Mouse (Mus musculus): ENCODE measurements around the gene Eif5a. TPM values are rescaled to one million over a fixed set of nuclear protein-coding genes. Genes with fewer than 3 reads are reported as not detected.

The Eif5a gene
- polyA plus RNA-seq, 1 experiment from 2014 or later = 2,006 TPM

DNA sequence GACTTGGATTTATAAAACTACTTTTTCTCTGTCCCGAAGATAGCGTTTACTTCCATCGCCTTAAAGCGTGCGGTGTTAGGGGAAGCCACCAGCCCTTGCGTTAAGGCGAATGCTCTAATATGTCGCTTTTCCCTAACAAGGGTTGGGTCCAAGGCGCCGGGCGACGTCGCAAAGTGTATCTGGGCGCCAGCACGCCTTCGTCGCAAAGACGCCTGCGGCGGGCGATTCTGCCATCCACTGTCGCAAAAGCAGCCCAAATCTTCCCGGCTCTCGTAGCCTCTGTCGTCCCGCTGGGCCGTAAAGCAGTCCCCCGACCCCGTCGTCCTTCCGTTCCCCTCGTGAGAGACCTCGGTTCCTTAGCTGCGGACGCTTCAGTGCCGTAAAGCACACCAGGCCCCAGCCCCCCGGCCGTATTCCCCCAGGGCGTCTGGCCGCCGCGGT is 20.3 kb downstream of the Eif5a start:
- H3K9me3 ChIP-seq (ENCODE audit: low read depth, low read length) = no peaks in the 10 kb centered on the region
- peak overlapping the region; percentile 98 for H3K27ac ChIP-seq (ENCODE audit: low read depth)
- no peaks in the 10 kb centered on the region for H3K27me3 ChIP-seq (ENCODE audit: insufficient read depth, low read length)
- ATAC-seq (ENCODE audit: insufficient read depth) (peak; percentile 79), DNase-seq (peak; percentile 99)
- under 1% methylated on average over 42 of the region's 42 CpGs for WGBS
- peak overlapping the region; percentile 89 for H3K9ac ChIP-seq
- 0 out of 2 replicates have a peak, but pooled peaks cover 5% of the 10 kb centered on the region for H3K4me1 ChIP-seq (ENCODE audit: insufficient read depth)
- no peak for TF ChIP-seq CTCF (IDR thresholded peaks at IDR 0.05; ENCODE audit: low read depth)
- H3K36me3 ChIP-seq (ENCODE audit: insufficient read depth) = peaks cover 30% of the 10 kb centered on the region
- H3K4me3 ChIP-seq (ENCODE audit: low read depth, low read length) = peak overlapping the region; percentile 84
- peak overlapping the region; percentile 99 for H3K4me2 ChIP-seq

DNA sequence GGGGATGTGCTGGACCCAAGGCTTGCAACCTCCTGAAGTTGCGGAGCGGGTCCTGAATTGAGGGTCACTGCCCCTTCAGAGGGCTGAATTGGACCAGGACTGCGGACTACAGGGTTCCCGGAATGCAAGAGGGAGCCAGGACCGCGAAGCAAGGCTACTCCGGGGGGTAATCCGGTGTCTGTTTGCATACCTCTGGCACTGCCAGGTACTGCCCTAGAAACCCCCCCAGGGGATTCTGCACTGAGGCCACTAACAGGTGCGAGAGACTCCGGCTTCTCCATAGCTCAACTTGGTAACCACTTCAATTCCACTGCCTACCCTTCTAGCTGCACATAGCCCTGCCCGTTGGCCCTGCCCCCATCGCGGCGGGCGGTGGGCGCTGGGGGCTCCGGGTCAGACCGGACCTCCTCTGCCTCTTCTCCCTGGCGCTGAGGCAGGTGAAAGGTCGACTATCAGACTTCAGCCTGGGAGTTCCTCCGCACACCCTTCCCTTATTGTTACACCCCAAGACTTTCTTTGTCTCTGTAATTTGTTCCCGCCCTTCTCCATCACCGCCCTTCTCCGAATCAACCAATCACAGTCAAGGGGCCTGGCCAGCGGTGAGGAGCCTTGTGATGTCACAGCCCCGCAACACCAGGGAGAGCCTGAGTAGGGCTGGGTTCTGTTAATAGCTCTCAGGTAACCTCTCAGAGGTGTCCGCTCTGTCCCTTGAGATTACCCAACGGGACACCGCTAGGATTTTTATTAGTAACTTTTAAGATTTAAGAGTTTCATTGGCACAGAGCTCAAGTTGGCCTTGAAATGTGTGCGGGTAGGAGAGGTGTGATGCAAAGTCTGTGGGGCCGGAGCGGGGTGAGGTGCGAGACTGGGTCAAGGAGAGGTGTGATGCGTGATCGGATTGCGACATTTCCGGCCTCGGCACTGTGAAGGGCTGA is 21.0 kb downstream of the Eif5a start, which contains the start of the genes 2810408A11Rik and Neurl4:
TSS of gene 2810408A11Rik (minus strand) at position 517 of the 935 bp plus-strand sequence.
TSS of gene Neurl4 (plus strand) at position 602 of the 935 bp plus-strand sequence.
- Histone ChIP-seq H3K27ac (ENCODE audit: low read depth) (peak within 1 kb of the TSS; percentile 98), H3K4me2 (peak within 1 kb of the TSS; percentile 99), H3K4me1 (ENCODE audit: insufficient read depth) (0 out of 2 replicates have a peak, but pooled peaks cover 5% of the 10 kb centered on the region), H3K9ac (peak within 1 kb of the TSS; percentile 89), H3K4me3 (ENCODE audit: low read depth, low read length) (peak within 1 kb of the TSS; percentile 84), H3K9me3 (ENCODE audit: low read depth, low read length) (no peaks in the 10 kb centered on the region), H3K36me3 (ENCODE audit: insufficient read depth) (peaks cover 23% of the 10 kb centered on the region), H3K27me3 (ENCODE audit: insufficient read depth, low read length) (no peaks in the 10 kb centered on the region)
- no peak for TF ChIP-seq CTCF (IDR thresholded peaks at IDR 0.05; ENCODE audit: low read depth)
- DNase-seq (peak; percentile 96), ATAC-seq (ENCODE audit: insufficient read depth) (peak; percentile 93)
- WGBS = under 1% methylated on average over 38 of the region's 38 CpGs

DNA sequence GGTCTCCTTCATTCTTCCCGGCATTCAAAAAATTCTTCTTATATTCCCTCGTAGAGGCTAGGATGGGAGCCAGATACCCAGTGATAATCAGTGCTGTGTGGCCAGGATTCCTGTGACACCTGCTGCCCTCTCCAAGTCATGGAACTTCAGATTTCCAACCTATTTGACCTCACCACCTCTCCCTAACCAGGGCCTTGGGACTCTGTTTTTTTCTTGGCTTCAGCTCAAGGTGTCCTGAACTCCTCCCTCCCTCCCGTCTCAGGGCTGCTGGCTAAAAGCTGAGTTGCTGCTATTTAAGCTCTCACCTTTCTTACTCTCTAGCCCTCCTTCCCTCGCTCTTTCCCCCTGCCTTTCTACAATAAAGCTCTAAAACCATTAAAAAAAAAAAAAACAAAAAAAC is 21.9 kb downstream of the Eif5a start:
- no peak for ATAC-seq (ENCODE audit: insufficient read depth)
- TF ChIP-seq CTCF (IDR thresholded peaks at IDR 0.05; ENCODE audit: low read depth) = no peak
- peak; percentile 47 for DNase-seq
- WGBS = 16% methylated on average over 4 of the region's 4 CpGs
- Histone ChIP-seq H3K9ac (peak overlapping the region; percentile 89), H3K4me3 (ENCODE audit: low read depth, low read length) (peak overlapping the region; percentile 84), H3K27me3 (ENCODE audit: insufficient read depth, low read length) (no peaks in the 10 kb centered on the region), H3K36me3 (ENCODE audit: insufficient read depth) (peaks cover 15% of the 10 kb centered on the region), H3K27ac (ENCODE audit: low read depth) (peak overlapping the region; percentile 12; the same call in 1 of the 2 replicates), H3K4me1 (ENCODE audit: insufficient read depth) (0 out of 2 replicates have a peak, but pooled peaks cover 5% of the 10 kb centered on the region), H3K4me2 (peak overlapping the region; percentile 99), H3K9me3 (ENCODE audit: low read depth, low read length) (no peaks in the 10 kb centered on the region)

DNA sequence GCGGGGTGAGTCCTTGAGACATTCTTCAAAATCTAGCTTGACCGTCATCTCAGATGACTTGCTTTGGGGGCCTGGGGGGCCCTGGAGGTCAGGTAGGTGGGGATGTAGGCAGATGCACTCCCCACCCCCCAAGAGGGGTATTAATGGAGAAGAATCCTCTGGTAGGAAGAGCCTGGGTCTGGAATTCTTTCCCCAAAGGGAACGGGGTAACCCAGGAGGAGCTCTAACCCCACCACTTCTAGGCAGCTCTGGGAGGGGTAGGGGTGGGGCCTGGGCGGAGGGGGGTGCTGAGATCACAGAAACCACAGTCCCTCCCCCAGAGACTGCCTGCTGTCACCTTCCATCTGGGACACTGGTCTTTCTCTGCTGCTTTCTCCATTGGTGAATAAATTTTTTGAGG is 26.5 kb downstream of the Eif5a start, which contains the start of gene Acap1:
TSS of gene Acap1 (minus strand) at position 249 of the 400 bp plus-strand sequence.
- Histone ChIP-seq H3K4me3 (ENCODE audit: low read depth, low read length) (no peak within 1 kb of the TSS), H3K9ac (no peak within 1 kb of the TSS), H3K36me3 (ENCODE audit: insufficient read depth) (no peaks in the 10 kb centered on the region), H3K4me1 (ENCODE audit: insufficient read depth) (0 out of 2 replicates have a peak, but pooled peaks cover 8% of the 10 kb centered on the region), H3K27ac (ENCODE audit: low read depth) (no peak within 1 kb of the TSS), H3K4me2 (no peak within 1 kb of the TSS), H3K27me3 (ENCODE audit: insufficient read depth, low read length) (no peaks in the 10 kb centered on the region), H3K9me3 (ENCODE audit: low read depth, low read length) (no peaks in the 10 kb centered on the region)
- WGBS = 60% methylated on average over 4 of the region's 4 CpGs
- no peak for TF ChIP-seq CTCF (IDR thresholded peaks at IDR 0.05; ENCODE audit: low read depth)
- ATAC-seq (ENCODE audit: insufficient read depth) (no peak), DNase-seq (no peak)

DNA sequence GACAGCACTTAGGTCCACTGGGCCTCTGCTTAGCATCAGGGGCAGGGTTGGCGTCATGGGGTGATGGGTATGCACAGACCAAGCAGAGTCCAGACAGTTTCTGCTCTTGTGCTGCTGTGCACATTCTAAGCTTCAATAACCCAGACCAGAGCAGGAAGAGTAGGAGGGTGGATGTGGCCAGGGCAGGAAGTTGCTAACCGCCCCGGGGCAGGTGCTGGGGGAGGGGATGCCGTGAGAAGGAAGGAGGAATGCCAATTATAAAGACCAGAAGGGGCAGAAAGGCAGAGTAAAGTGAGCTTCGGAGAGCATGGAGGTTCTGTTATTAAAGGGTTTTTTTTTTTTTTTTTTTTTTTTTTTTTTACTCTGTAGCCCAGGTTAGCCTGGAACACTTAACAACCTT is 27.1 kb downstream of the Eif5a start:
- Histone ChIP-seq H3K4me2 (no peak overlapping the region), H3K4me1 (ENCODE audit: insufficient read depth) (0 out of 2 replicates have a peak, but pooled peaks cover 5% of the 10 kb centered on the region), H3K9ac (no peak overlapping the region), H3K27ac (ENCODE audit: low read depth) (no peak overlapping the region), H3K36me3 (ENCODE audit: insufficient read depth) (no peaks in the 10 kb centered on the region), H3K4me3 (ENCODE audit: low read depth, low read length) (no peak overlapping the region), H3K9me3 (ENCODE audit: low read depth, low read length) (no peaks in the 10 kb centered on the region), H3K27me3 (ENCODE audit: insufficient read depth, low read length) (no peaks in the 10 kb centered on the region)
- ATAC-seq (ENCODE audit: insufficient read depth) (no peak), DNase-seq (no peak)
- 75% methylated on average over 5 of the region's 5 CpGs for WGBS
- TF ChIP-seq CTCF (IDR thresholded peaks at IDR 0.05; ENCODE audit: low read depth) = no peak

DNA sequence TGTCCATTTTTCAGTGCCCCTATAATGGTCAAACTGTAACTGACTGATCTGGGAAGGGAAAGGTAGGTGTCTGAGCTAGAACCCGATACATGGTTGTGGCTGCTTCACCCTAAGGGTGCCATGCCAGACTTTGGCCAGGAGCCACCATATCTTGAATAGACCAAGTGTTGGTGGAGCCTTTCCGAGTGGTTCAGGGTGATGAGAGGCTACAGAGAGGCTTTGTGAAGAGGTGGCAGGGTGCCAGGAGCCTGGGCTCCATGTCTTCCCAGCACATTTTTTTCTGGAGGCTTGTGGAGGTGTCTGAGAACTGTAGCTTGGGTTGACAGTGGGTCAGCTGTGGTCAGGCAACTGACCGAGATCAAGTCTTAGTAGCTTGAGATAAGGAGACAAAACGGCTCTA is 30.3 kb downstream of the Eif5a start:
- peak; percentile 48 for DNase-seq
- Histone ChIP-seq H3K36me3 (ENCODE audit: insufficient read depth) (no peaks in the 10 kb centered on the region), H3K4me2 (no peak overlapping the region), H3K9ac (no peak overlapping the region), H3K27ac (ENCODE audit: low read depth) (no peak overlapping the region), H3K4me1 (ENCODE audit: insufficient read depth) (0 out of 2 replicates have a peak, but pooled peaks cover 4% of the 10 kb centered on the region), H3K27me3 (ENCODE audit: insufficient read depth, low read length) (no peaks in the 10 kb centered on the region), H3K4me3 (ENCODE audit: low read depth, low read length) (no peak overlapping the region), H3K9me3 (ENCODE audit: low read depth, low read length) (no peaks in the 10 kb centered on the region)
- 41% methylated on average over 4 of the region's 4 CpGs for WGBS
- ATAC-seq (ENCODE audit: insufficient read depth) = no peak
- TF ChIP-seq CTCF (IDR thresholded peaks at IDR 0.05; ENCODE audit: low read depth) = no peak
